Mouse (Mus musculus): ENCODE measurements around the gene Acat3. TPM values are rescaled to one million over a fixed set of nuclear protein-coding genes. Genes with fewer than 3 reads are reported as not detected.
A peak's percentile ranks its signal among the peaks of the same experiment; 100 is the strongest.
"Not testable (repeated sequence)": the region's sequence is repeated elsewhere in the genome, so short reads cannot be mapped to it uniquely, and the experiment has no call there.

Gene Acat3
- polyA plus RNA-seq, 1 experiment from 2014 or later, result 1.5 TPM

- peak within 1 kb of the TSS; percentile 96 for H3K4me3 ChIP-seq
- peak within 1 kb of the TSS; percentile 99 for H3K27ac ChIP-seq (replicated peaks)
- no peaks in the 10 kb centered on the region for H3K9me3 ChIP-seq (replicated peaks)
- 2% methylated on average over 18 of the region's 18 CpGs for WGBS
- peaks cover 18% of the 10 kb centered on the region for H3K4me1 ChIP-seq
- H3K36me3 ChIP-seq, result peaks cover 73% of the 10 kb centered on the region
- H3K27me3 ChIP-seq (ENCODE audit: low read depth, poor library complexity, severe bottlenecking), result no peaks in the 10 kb centered on the region
- DNase-seq (ENCODE audit: low spot score), result no peak
Measured at GRCm38 (mm10) chr17:12915488-12915880, 24.9 kb downstream of the Acat3 start, which contains the start of gene Tcp1. Gene Tcp1 (plus strand): TSS chr17:12915701.

GRCm38 (mm10) chr17:12910391-12910790 is 30.0 kb downstream of the Acat3 start:
- peaks cover 7% of the 10 kb centered on the region for H3K4me1 ChIP-seq
- H3K27ac ChIP-seq (replicated peaks), result no peak overlapping the region
- H3K36me3 ChIP-seq, result peaks cover 64% of the 10 kb centered on the region
- DNase-seq (ENCODE audit: low spot score), result no peak
- H3K4me3 ChIP-seq, result no peak overlapping the region
- WGBS, result 91% methylated on average over 8 of the region's 8 CpGs
- no peaks in the 10 kb centered on the region for H3K27me3 ChIP-seq (ENCODE audit: low read depth, poor library complexity, severe bottlenecking)
- H3K9me3 ChIP-seq (replicated peaks), result no peaks in the 10 kb centered on the region

- Histone ChIP-seq H3K27me3 (ENCODE audit: low read depth, poor library complexity, severe bottlenecking) (no peaks in the 10 kb centered on the region), H3K36me3 (peaks cover 70% of the 10 kb centered on the region), H3K27ac (replicated peaks) (0 out of 2 replicates have a peak within 1 kb of the TSS, but pooled peaks have one; percentile 17), H3K4me1 (no peaks in the 10 kb centered on the region), H3K4me3 (no peak within 1 kb of the TSS), H3K9me3 (replicated peaks) (no peaks in the 10 kb centered on the region)
- no peak for DNase-seq (ENCODE audit: low spot score)
- WGBS, result 81% methylated on average over 35 of the region's 35 CpGs
Measured at GRCm38 (mm10) chr17:12909361-12910280, 30.8 kb downstream of the Acat3 start, which contains the start of gene Pnldc1. Gene Pnldc1 (minus strand): TSS chr17:12910230.

GRCm38 (mm10) chr17:12906436-12906835 is 34.0 kb downstream of the Acat3 start:
- no peaks in the 10 kb centered on the region for H3K9me3 ChIP-seq (replicated peaks)

GRCm38 (mm10) chr17:12905810-12906209 is 34.6 kb downstream of the Acat3 start:
- Histone ChIP-seq H3K27ac (replicated peaks) (no peak overlapping the region), H3K9me3 (replicated peaks) (no peaks in the 10 kb centered on the region), H3K4me1 (peaks cover 16% of the 10 kb centered on the region), H3K36me3 (peaks cover 60% of the 10 kb centered on the region), H3K4me3 (no peak overlapping the region), H3K27me3 (ENCODE audit: low read depth, poor library complexity, severe bottlenecking) (no peaks in the 10 kb centered on the region)
- no peak for DNase-seq (ENCODE audit: low spot score)
- 98% methylated on average over 4 of the region's 4 CpGs for WGBS

More at GRCm38 (mm10) chr17:12906436-12906835, 34.0 kb downstream of the Acat3 start:
- H3K4me3 ChIP-seq, result no peak overlapping the region
- peaks cover 60% of the 10 kb centered on the region for H3K36me3 ChIP-seq
- DNase-seq (ENCODE audit: low spot score), result no peak
- H3K4me1 ChIP-seq, result peaks cover 16% of the 10 kb centered on the region
- H3K27me3 ChIP-seq (ENCODE audit: low read depth, poor library complexity, severe bottlenecking), result no peaks in the 10 kb centered on the region
- 92% methylated on average over 9 of the region's 9 CpGs for WGBS
- H3K27ac ChIP-seq (replicated peaks), result no peak overlapping the region

GRCm38 (mm10) chr17:12904349-12904748 is 36.1 kb downstream of the Acat3 start:
- H3K27ac ChIP-seq (replicated peaks), result no peak overlapping the region
- no peak overlapping the region for H3K4me3 ChIP-seq
- WGBS, result 77% methylated on average over 1 of the region's 1 CpGs
- no peak for DNase-seq (ENCODE audit: low spot score)
- H3K27me3 ChIP-seq (ENCODE audit: low read depth, poor library complexity, severe bottlenecking), result no peaks in the 10 kb centered on the region
- H3K4me1 ChIP-seq, result peaks cover 16% of the 10 kb centered on the region
- H3K9me3 ChIP-seq (replicated peaks), result no peaks in the 10 kb centered on the region
- peaks cover 60% of the 10 kb centered on the region for H3K36me3 ChIP-seq

GRCm38 (mm10) chr17:12903372-12904333 is 36.7 kb downstream of the Acat3 start:
- 29% methylated on average over 11 of the region's 12 CpGs for WGBS
- Histone ChIP-seq H3K4me3 (no peak overlapping the region), H3K27ac (replicated peaks) (peak overlapping the region; percentile 78), H3K4me1 (peaks cover 16% of the 10 kb centered on the region), H3K9me3 (replicated peaks) (no peaks in the 10 kb centered on the region), H3K27me3 (ENCODE audit: low read depth, poor library complexity, severe bottlenecking) (no peaks in the 10 kb centered on the region), H3K36me3 (peaks cover 65% of the 10 kb centered on the region)
- DNase-seq (ENCODE audit: low spot score), result peak; percentile 65

- no peaks in the 10 kb centered on the region for H3K27me3 ChIP-seq (ENCODE audit: low read depth, poor library complexity, severe bottlenecking)
- 94% methylated on average over 6 of the region's 6 CpGs for WGBS
- no peak overlapping the region for H3K4me3 ChIP-seq
- peaks cover 16% of the 10 kb centered on the region for H3K4me1 ChIP-seq
- DNase-seq (ENCODE audit: low spot score), result no peak
- H3K9me3 ChIP-seq (replicated peaks), result no peaks in the 10 kb centered on the region
- no peak overlapping the region for H3K27ac ChIP-seq (replicated peaks)
- peaks cover 67% of the 10 kb centered on the region for H3K36me3 ChIP-seq
Measured at GRCm38 (mm10) chr17:12902291-12902690, 38.1 kb downstream of the Acat3 start.

- not testable (repeated sequence) for H3K9me3 ChIP-seq (replicated peaks); H3K27ac ChIP-seq (replicated peaks); H3K27me3 ChIP-seq (ENCODE audit: low read depth, poor library complexity, severe bottlenecking); DNase-seq (ENCODE audit: low spot score); H3K4me3 ChIP-seq
- H3K36me3 ChIP-seq, result peaks cover 59% of the 10 kb centered on the region
- peaks cover 10% of the 10 kb centered on the region for H3K4me1 ChIP-seq
- WGBS, result 40% methylated on average over 2 of the region's 2 CpGs
Measured at GRCm38 (mm10) chr17:12898607-12899006, 41.8 kb downstream of the Acat3 start.

GRCm38 (mm10) chr17:12897674-12898073 is 42.7 kb downstream of the Acat3 start:
- H3K36me3 ChIP-seq, result peaks cover 52% of the 10 kb centered on the region
- H3K27me3 ChIP-seq (ENCODE audit: low read depth, poor library complexity, severe bottlenecking), result no peaks in the 10 kb centered on the region
- no peak for DNase-seq (ENCODE audit: low spot score)
- H3K4me1 ChIP-seq, result peaks cover under 1% of the 10 kb centered on the region; the same call in 1 of the 2 replicates
- no peaks in the 10 kb centered on the region for H3K9me3 ChIP-seq (replicated peaks)
- WGBS, result 87% methylated on average over 5 of the region's 5 CpGs
- H3K4me3 ChIP-seq, result no peak overlapping the region
- H3K27ac ChIP-seq (replicated peaks), result peak overlapping the region; percentile 52

GRCm38 (mm10) chr17:12892033-12892432 is 48.4 kb downstream of the Acat3 start:
- Histone ChIP-seq H3K9me3 (replicated peaks) (no peaks in the 10 kb centered on the region), H3K27ac (replicated peaks) (no peak overlapping the region), H3K27me3 (ENCODE audit: low read depth, poor library complexity, severe bottlenecking) (no peaks in the 10 kb centered on the region), H3K36me3 (peaks cover 42% of the 10 kb centered on the region), H3K4me3 (no peak overlapping the region), H3K4me1 (no peaks in the 10 kb centered on the region)
- no peak for DNase-seq (ENCODE audit: low spot score)
- WGBS, result 91% methylated on average over 9 of the region's 9 CpGs

GRCm38 (mm10) chr17:12891054-12891453 is 49.3 kb downstream of the Acat3 start:
- WGBS, result 88% methylated on average over 4 of the region's 4 CpGs
- H3K4me1 ChIP-seq, result no peaks in the 10 kb centered on the region
- H3K36me3 ChIP-seq, result peaks cover 35% of the 10 kb centered on the region
- no peaks in the 10 kb centered on the region for H3K9me3 ChIP-seq (replicated peaks)
- no peak for DNase-seq (ENCODE audit: low spot score)
- H3K27me3 ChIP-seq (ENCODE audit: low read depth, poor library complexity, severe bottlenecking), result no peaks in the 10 kb centered on the region
- H3K27ac ChIP-seq (replicated peaks), result no peak overlapping the region
- H3K4me3 ChIP-seq, result no peak overlapping the region

Measured in midbrain, embryonic 10.5 days (tissue).